Mouse (Mus musculus) stomach, embryonic 14.5 days (tissue): ENCODE results near the gene Olfr690. TPM values are rescaled to one million over a fixed set of nuclear protein-coding genes. Genes with fewer than 3 reads are reported as not detected.
"Not testable (repeated sequence)": the region's sequence is repeated elsewhere in the genome, so short reads cannot be mapped to it uniquely, and the experiment has no call there.

Experiments used
- ATAC-seq: fragments of 200-750 bp; cut with Nextera tagmentation; 2 replicates; pipeline ENCODE4 v1.8.0; 2017; ENCODE audit warnings: low read depth, moderate TSS enrichment; ENCODE audit not compliant: insufficient number of reproducible peaks, insufficient read depth, low FRiP score
- H3K27ac ChIP-seq: fragments of 300-500 bp; sonication (generic); 2 replicates; pipeline ENCODE4 v1.5.1; 2014; ENCODE audit warnings: mild to moderate bottlenecking, low read length, moderate library complexity, mixed read lengths
- H3K27me3 ChIP-seq: fragments of 300-500 bp; sonication (generic); 2 replicates; pipeline ENCODE4 v1.6.1; 2014; ENCODE audit warnings: low read length, control low read depth, mixed read lengths; ENCODE audit not compliant: control insufficient read depth, insufficient read depth
- H3K36me3 ChIP-seq: fragments of 300-500 bp; sonication (generic); 2 replicates; pipeline ENCODE4 v1.6.1; 2014; ENCODE audit warnings: mild to moderate bottlenecking, control low read depth, low read length, moderate library complexity, mixed read lengths; ENCODE audit not compliant: control insufficient read depth, insufficient read depth
- H3K4me1 ChIP-seq: fragments of 300-500 bp; sonication (generic); 2 replicates; pipeline ENCODE4 v1.6.1; 2014; ENCODE audit warnings: low read length, control low read depth, mixed read lengths; ENCODE audit not compliant: control insufficient read depth, insufficient read depth
- H3K4me2 ChIP-seq: fragments of 300-500 bp; sonication (generic); replicated peaks from 2 replicates; pipeline ENCODE4 v1.6.1; 2014; ENCODE audit warnings: low read depth, low read length, control low read depth
- H3K4me3 ChIP-seq: fragments of 300-500 bp; sonication (generic); 2 replicates; pipeline ENCODE4 v1.5.1; 2014; ENCODE audit warnings: low read depth, low read length, control low read depth
- H3K9ac ChIP-seq: fragments of 300-500 bp; sonication (generic); replicated peaks from 2 replicates; pipeline ENCODE4 v1.6.1; 2014; ENCODE audit warnings: low read depth, mild to moderate bottlenecking, control low read depth, low read length, moderate library complexity, mixed read lengths
- H3K9me3 ChIP-seq: fragments of 300-500 bp; sonication (generic); 2 replicates; pipeline ENCODE4 v1.6.1; 2016; ENCODE audit warnings: low read depth, low read length, control low read depth; ENCODE audit not compliant: control insufficient read depth
- WGBS: fragments of 180-500 bp; shearing (Covaris S2); extraction: QIAGEN DNeasy Blood & Tissue Kit; methylation state at CpG from one replicate; pipeline ENCODE4 v1.1.7; 2014; 5-methylcytosine and 5-hydroxymethylcytosine counted together
- polyA plus RNA-seq: library from polyadenylated mRNA; unstranded; fragments of >200 nt; fragmentation: Nextera tagmentation; extraction: Ambion mirVana; gene quantifications from 2 replicates; pipeline ENCODE4 v1.2.1, GENCODE M21; 2014

The Olfr690 gene
- polyA plus RNA-seq, 1 experiment from 2014 or later, result not detected

DNA sequence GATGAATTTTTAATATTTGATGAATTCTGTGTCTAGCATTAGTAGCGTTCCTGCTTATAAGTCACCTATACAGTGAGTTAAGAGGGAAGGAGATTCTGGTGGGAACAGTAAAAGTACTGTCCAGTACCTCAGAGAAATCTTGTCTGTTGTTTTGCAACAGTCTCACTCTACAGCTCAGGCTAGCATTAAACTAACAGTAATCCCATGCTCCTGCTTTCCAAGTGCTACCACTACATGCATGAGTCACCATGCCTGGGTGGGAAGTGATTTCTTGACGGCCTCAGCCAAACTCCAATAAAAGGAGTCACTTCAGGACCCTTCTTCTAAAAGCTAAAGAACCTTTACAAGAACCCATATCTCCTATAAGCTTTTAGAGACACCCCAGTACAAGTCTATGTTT is 27.8 kb upstream of the Olfr690 start:
- Histone ChIP-seq H3K9me3 (no peaks in the 10 kb centered on the region), H3K27ac (no peak overlapping the region), H3K4me2 (no peak overlapping the region), H3K36me3 (no peaks in the 10 kb centered on the region), H3K27me3 (no peaks in the 10 kb centered on the region), H3K9ac (no peak overlapping the region), H3K4me3 (no peak overlapping the region), H3K4me1 (no peaks in the 10 kb centered on the region)
- no peak for ATAC-seq
- 71% methylated on average over 2 of the region's 2 CpGs for WGBS

DNA sequence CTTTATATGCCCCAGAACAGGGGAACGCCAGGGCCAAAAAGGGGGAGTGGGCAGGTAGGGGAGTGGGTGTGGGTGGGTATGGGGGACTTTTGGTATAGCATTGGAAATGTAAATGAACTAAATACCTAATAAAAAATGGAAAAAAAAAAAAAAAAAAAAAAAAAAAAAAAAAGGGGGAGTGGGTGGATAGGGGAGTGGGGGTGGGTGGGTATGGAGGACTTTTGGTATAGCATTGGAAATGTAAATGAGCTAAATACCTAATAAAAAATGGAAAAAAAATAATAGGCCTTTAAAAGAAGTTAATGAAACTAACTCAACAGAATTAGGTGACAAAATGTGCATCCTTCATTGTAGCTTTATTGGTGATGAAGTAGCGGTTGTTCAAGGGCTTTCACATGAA is 22.6 kb upstream of the Olfr690 start:
- H3K4me3 ChIP-seq, result not testable (repeated sequence)

DNA sequence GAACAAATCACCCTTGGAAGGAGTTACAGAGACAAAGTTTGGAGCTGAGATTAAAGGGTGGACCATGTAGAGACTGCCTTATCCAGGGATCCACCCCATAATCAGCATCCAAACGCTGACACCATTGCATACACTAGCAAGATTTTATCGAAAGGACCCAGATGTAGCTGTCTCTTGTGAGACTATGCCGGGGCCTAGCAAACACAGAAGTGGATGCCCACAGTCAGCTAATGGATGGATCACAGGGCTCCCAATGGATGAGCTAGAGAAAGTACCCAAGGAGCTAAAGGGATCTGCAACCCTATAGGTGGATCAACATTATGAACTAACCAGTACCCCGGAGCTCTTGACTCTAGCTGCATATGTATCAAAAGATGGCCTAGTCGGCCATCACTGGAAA is 22.2 kb upstream of the Olfr690 start:
- not testable (repeated sequence) for H3K4me2 ChIP-seq, H3K4me3 ChIP-seq, H3K9me3 ChIP-seq, ATAC-seq, H3K36me3 ChIP-seq, H3K9ac ChIP-seq, H3K27ac ChIP-seq, H3K27me3 ChIP-seq, H3K4me1 ChIP-seq
- no CpG with 5 or more reads among the region's 5 CpGs for WGBS

More for the DNA sequence above, 22.6 kb upstream of the Olfr690 start:
- not testable (repeated sequence) for H3K9me3 ChIP-seq, H3K4me1 ChIP-seq, H3K9ac ChIP-seq, H3K27me3 ChIP-seq, H3K4me2 ChIP-seq, H3K27ac ChIP-seq, H3K36me3 ChIP-seq
- WGBS, result 87% methylated on average over 1 of the region's 2 CpGs
- ATAC-seq, result 0 out of 2 replicates have a peak, but pooled peaks have one; percentile 53

DNA sequence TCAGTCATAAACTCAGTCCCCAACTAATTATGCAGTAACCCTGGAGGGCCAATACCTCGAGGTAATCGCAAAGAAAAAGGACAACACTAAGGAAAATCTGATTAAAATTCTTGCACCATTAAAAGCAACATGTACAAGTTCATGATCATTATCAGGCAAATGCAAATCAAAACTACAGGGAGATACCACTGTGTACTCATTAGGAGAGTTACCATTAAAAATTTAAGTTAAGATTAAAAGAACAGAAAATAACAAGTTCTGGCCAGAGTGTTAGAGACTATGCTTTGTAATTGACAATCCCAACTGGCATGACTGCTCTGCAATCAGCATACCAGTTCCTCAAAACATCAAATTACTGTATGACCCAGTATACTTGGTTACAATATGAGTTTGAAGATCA is 8.8 kb upstream of the Olfr690 start:
- no peak overlapping the region for H3K27ac ChIP-seq

DNA sequence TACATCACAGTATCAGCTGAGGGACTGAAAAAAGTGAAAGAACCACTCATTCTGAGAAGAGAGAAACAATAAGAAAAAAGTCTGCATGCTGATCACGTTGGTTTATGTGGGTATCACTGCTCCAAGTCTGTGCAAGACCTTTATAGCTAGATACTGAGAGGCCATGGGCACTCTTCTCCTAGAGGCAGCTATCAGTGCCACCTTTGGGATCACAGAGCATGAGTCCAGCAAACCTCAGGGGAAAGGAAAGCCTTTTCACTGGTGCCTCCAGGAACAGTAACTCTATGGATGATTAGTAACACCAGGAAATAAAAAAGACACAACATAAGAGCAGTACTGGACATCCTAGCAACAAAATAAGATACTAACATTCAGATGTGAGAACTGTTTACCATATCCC is 8.3 kb upstream of the Olfr690 start, which contains the start of gene Olfr691:
Gene Olfr691 (minus strand): TSS at position 101 of the 400 bp plus-strand sequence.
- H3K9me3 ChIP-seq, result no peaks in the 10 kb centered on the region
- ATAC-seq, result no peak
- no peak within 1 kb of the TSS for H3K27ac ChIP-seq
- H3K9ac ChIP-seq, result no peak within 1 kb of the TSS
- no peaks in the 10 kb centered on the region for H3K36me3 ChIP-seq
- WGBS, result 53% methylated on average over 1 of the region's 1 CpGs
- no peak within 1 kb of the TSS for H3K4me3 ChIP-seq
- H3K27me3 ChIP-seq, result no peaks in the 10 kb centered on the region
- H3K4me2 ChIP-seq, result no peak within 1 kb of the TSS
- no peaks in the 10 kb centered on the region for H3K4me1 ChIP-seq

More for the DNA sequence above, 8.8 kb upstream of the Olfr690 start:
- no peaks in the 10 kb centered on the region for H3K9me3 ChIP-seq
- 78% methylated on average over 2 of the region's 2 CpGs for WGBS
- H3K36me3 ChIP-seq, result no peaks in the 10 kb centered on the region
- no peak for ATAC-seq
- H3K4me3 ChIP-seq, result no peak overlapping the region
- H3K4me1 ChIP-seq, result no peaks in the 10 kb centered on the region
- H3K4me2 ChIP-seq, result no peak overlapping the region
- no peak overlapping the region for H3K9ac ChIP-seq
- H3K27me3 ChIP-seq, result no peaks in the 10 kb centered on the region

DNA sequence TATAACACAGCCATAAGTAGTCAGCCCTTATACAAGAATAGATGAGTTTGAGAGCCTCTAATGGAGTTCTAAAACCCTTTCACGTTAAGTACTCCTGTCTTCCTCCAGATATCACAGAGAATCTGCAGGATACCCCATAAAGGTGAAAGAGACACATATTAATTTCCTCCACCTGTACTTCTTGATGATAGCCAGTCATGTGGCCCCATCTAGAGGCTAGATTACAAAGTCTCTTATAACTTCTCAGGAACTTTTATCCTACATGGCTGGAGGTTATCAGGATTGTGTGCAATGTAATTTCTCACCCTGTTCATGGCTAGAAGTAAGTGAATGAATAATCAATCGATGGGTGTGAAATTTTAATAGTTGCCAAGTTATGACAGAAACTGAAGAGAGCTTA is 8.6 kb downstream of the Olfr690 start:
- H3K27me3 ChIP-seq, result no peaks in the 10 kb centered on the region
- H3K4me1 ChIP-seq, result no peaks in the 10 kb centered on the region
- no peak overlapping the region for H3K27ac ChIP-seq
- no peaks in the 10 kb centered on the region for H3K9me3 ChIP-seq
- H3K4me2 ChIP-seq, result no peak overlapping the region
- H3K4me3 ChIP-seq, result no peak overlapping the region
- no peak overlapping the region for H3K9ac ChIP-seq
- H3K36me3 ChIP-seq, result no peaks in the 10 kb centered on the region
- no peak for ATAC-seq
- 67% methylated on average over 2 of the region's 2 CpGs for WGBS

DNA sequence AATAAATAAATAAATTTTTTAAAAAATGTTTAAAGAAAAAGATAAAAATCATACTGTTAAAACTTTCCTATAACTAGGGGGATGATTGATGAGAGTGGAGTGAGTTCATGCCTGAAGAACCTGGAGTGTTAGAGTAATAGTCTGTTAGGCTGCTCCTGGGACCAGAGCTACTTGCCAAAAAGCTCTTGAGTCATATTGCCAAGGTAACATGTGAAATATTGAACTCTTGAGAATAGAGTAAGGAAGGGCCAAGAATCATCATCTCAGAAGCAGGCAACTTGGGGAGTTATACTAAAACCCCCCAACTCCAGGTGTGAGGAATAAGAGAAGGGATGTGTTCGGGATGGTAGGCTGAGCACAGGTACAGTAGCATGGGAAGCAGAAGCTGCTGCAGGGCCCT is 23.0 kb downstream of the Olfr690 start, which contains the start of gene Olfr689:
Gene Olfr689 (plus strand): TSS at position 301 of the 400 bp plus-strand sequence.
- Histone ChIP-seq H3K27me3 (no peaks in the 10 kb centered on the region), H3K27ac (no peak within 1 kb of the TSS), H3K36me3 (no peaks in the 10 kb centered on the region), H3K4me3 (no peak within 1 kb of the TSS), H3K9me3 (no peaks in the 10 kb centered on the region), H3K4me2 (no peak within 1 kb of the TSS), H3K4me1 (no peaks in the 10 kb centered on the region), H3K9ac (no peak within 1 kb of the TSS)
- 81% methylated on average over 1 of the region's 1 CpGs for WGBS
- ATAC-seq, result no peak

DNA sequence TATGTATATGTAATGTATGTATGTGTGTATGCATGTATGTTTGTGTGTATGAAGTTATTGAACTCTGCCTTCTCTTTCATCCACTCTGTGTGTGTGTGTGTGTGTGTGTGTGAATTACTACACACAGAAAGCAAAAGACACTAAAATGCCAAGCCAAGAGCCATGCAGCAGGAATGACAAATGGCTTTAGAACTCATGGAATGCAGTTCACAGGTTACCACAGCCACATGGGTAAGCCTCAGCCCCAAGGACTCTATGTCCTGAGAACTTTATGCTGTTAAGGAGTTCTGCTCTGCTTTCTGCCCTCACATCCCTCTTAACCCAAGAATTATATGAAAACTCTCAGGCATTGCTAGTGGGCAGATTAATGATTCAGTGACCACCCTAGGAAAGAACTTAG is 43.9 kb downstream of the Olfr690 start:
- H3K4me2 ChIP-seq, result no peak overlapping the region
- no peaks in the 10 kb centered on the region for H3K9me3 ChIP-seq
- H3K27ac ChIP-seq, result no peak overlapping the region
- no peak for ATAC-seq
- H3K36me3 ChIP-seq, result no peaks in the 10 kb centered on the region
- H3K4me3 ChIP-seq, result no peak overlapping the region
- H3K4me1 ChIP-seq, result no peaks in the 10 kb centered on the region
- no peak overlapping the region for H3K9ac ChIP-seq
- H3K27me3 ChIP-seq, result no peaks in the 10 kb centered on the region

DNA sequence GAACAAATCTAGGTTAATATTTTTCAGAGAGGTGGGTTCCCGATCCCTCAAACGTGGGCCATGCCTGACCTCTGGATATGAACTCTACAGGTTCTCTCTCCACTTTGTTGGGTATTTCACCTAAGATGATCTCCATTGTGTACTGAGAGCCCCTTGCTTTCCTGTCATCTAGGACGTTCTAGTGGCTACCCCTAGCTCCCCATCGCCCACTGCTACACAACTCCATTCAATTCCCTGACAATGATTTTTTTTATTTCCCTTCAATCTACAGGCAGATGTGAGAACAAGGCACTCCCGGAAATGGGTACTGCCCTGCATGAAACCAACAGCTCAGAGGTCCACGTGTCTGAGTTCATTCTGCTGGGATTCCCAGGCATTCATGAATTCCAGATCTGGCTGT is 46.1 kb downstream of the Olfr690 start, which contains the start of gene Olfr688:
Gene Olfr688 (plus strand): TSS at position 301 of the 400 bp plus-strand sequence.
- Histone ChIP-seq H3K4me2 (no peak within 1 kb of the TSS), H3K27ac (no peak within 1 kb of the TSS), H3K9me3 (no peaks in the 10 kb centered on the region), H3K4me3 (no peak within 1 kb of the TSS), H3K4me1 (no peaks in the 10 kb centered on the region), H3K36me3 (no peaks in the 10 kb centered on the region), H3K9ac (no peak within 1 kb of the TSS), H3K27me3 (no peaks in the 10 kb centered on the region)
- ATAC-seq, result no peak
- 77% methylated on average over 6 of the region's 6 CpGs for WGBS
